Mouse (Mus musculus): Measurements from ENCODE around the gene Slc22a29.
A peak's percentile ranks its signal among the peaks of the same experiment; 100 is the strongest.
"Not testable (repeated sequence)": the region's sequence is repeated elsewhere in the genome, so short reads cannot be mapped to it uniquely, and the experiment has no call there.

Slc22a29 gene

DNA sequence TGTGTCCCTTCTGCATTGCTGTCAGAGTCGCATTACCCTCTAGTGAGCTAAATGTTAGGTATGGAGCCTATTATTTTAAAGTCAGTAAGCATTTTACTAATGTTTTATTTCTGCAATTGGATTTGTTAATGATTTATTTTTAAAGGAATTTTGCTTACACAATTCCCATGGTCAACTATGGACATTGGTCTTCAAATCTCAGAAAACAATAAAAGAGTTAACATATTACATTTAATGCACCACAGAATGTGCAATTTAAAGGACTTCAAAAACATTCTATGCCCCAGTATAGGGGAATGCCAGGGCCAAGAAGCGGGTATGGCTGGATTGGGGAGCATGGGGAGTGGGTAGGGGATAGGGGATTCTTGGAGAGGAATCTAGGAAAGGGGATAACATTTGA lies at the start of gene Slc22a29:
Slc22a29 (minus strand) TSS at position 101 of the 400 bp plus-strand sequence.
- no peak for DNase-seq (ENCODE audit: low read depth, low spot score)

DNA sequence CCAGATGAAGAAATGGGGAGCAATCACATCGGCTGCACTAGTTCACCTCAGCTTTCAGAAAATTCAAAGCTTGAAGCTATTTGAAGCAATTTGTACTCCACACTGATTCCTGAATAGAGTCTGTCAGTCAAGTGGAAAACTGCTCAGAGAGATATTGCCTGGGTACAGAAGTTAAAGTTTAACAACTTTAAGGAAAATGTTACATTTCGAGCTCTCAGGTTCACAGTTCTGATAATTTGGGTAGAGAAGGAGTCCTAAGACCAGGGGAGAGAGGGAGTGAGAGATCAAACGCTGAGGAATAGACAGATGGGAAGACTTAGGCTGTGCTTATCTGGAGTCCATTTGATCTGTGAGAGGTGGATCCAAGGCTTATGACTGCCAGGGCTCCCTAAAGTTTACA lies 46.6 kb upstream of the Slc22a29 start:
- DNase-seq (ENCODE audit: low read depth, low spot score): no peak

DNA sequence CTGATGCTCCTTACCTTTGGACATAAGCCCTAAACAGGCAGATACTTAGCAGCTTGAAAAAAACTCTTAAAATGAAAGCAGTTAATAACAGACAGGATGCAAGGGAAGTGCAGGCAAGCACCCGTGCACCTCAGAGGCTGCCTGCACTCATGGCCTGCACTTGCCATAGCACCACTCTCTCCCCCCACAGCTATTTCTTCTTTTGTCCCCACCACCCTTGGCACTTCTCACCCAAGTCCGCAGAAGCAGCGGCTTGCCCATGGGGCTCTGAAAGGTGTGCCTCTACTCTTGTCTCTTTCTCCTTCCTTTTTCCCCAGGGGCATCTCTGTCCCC lies 34.0 kb upstream of the Slc22a29 start:
- no peak for DNase-seq (ENCODE audit: low read depth, low spot score)

DNA sequence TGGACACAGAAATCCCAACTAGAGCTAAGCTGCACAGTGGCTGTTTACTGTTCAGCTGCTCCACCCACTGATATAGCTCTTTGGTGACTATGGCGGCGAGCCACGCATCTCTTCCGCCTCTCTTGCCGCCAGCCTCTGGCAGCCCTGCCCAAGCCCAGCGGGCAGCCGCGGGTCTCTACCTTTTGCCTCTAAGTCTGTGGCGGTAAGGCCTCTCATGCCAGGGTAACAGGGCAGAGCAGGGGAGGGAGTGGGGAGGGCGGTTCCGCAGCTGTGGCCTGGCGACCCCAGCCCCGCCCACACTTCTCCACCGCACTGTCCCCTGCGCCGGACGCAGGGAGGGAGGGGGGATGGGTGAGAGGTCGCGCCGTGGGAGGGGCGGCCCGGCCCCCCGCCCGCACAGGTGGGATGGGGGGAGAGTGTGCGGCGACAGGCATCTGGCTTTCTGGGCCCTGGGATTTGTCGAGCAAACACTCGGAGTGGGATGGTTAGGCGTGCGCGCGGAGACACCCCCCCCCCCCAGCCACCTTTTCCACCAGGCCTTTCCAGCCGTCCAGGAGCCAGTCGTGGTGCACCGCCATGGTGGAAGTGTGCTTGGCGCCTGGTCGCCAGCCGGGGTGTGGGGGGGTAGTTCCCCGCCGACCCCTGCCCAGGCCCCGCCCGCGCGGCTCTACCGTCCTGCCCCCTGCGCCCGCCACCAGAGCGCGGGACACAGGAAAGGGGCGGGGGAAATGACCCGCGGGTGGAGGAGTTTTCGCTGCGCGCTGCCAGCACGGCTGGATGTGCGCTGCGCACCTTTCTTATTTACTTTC lies 33.4 kb upstream of the Slc22a29 start:
- DNase-seq (ENCODE audit: low read depth, low spot score): peak; percentile 97

DNA sequence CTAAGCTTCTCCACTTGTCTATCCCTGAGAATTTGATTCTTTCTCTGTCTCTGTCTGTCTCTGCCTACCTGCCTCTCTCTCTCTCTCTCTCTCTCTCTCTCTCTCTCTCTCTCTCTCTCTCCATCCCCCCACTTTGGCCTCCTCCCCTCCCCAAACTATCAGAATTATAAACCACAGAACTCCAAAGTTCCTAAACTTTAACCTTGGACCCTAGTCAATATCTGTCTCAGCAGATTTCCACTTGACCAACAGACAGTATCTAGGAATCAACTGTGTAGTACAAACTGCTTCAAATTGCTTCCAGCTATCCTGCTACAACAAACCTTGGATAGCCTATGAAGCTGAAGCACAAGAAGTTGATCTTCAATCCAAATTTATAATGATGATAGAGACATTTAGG lies 10.2 kb upstream of the Slc22a29 start:
- DNase-seq (ENCODE audit: low read depth, low spot score): no peak

DNA sequence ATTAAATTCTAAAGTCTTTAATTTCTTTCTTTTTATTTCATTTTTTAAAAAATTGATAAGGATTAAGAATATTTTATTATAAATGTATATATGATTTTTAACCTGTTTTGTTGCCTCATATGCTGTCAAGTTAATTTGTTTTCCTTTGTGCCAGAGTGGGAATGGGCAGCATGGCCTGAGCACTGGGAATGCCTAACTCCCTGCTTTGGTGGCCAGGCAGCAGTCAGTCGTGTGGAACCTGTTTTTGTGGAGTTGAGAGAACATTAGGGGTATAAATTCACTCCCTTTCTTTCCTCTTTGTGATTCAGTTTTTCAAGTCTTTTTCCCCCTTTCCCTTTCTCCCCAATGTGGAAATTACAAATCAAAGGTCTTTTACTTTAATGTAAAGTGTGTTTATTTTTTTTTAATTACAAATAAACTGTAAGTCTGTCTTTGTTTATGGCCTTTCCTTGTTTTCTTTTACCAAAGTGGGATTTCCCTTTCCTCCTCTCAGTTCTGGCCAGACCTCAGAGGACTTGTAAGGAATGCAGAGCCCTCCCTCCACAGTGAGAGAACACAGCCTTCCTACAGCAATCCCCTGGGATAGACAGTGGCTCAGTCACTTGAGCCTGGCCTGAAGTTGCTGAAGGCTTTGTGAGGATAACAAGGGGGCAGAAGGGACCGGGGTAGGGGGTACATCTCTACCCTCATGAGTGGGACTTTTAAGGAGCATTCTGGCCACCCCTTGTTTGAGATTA lies 69.7 kb downstream of the Slc22a29 start:
- DNase-seq (ENCODE audit: low read depth, low spot score): no peak

DNA sequence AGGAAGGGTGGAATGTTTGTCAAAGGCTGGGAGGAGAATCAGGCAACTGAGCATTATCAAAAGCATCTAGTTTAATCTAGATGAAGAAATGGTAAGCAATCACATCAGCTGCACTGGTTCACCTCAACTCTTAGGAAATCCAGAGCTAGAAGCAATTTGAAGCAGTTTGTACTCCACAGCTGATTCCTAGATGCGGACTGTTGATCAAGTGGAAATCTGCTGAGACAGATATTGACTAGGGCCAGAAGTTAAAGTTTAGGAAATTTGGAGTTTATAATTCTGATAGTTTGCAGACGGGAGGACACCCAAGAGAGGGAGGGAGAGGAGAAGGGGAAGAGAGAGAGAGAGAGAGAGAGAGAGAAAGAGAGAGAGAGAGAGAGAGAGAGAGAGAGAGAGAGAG lies 76.0 kb downstream of the Slc22a29 start:
- DNase-seq (ENCODE audit: low read depth, low spot score): not testable (repeated sequence)

DNA sequence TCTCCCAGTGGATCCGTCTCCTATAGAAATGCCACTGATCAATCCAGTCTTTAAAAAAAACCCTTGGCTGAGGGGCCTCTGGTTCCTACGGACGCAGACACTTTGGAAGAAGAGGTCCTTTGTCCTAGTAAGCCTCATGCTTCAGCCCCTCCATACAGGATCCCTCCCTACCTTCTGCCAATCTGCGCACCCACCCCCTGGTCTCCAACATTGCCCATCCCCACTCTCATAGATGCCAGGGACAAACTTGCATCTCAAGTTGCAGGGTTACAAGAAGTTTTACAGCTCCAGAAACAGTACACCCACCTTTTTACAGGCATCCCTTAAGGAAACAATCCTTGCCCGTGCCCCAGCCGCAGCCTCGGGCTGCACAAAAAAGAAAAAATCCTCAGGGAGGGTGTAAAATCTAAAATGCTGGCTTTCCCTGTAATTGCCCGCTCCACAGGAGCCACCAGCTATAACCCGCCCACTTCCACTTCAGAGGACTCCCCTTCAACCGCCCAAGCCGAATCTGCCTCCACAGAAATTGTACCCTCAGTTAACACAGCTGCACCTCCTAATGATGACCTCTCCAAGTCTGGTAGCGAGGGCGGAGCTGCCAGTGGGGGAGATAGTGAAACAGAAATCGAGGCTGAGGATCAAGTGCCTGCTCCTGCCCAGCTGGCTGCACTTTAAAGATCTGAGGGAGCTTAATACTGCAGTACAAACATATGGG lies 84.4 kb downstream of the Slc22a29 start:
- DNase-seq (ENCODE audit: low read depth, low spot score): not testable (repeated sequence)

DNA sequence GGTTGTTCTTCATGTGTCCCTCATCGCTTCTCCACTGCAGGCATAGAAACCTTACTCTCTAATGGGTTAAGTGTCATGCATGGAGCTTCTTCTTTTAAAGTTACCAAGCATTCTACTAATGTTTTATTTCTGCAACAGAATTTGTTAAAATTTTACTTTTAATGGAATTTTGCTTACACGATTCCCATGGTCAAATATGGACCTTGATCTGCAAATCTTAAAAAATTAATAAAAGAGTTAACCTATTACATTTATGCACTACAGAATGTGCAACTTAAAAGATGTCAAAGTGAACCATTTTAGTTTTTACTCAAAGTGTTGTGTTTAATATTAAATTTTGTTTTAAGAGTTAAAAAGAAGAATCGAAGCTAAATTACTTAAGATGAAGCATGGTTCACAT lies 86.8 kb downstream of the Slc22a29 start, which contains the start of gene Slc22a28:
Slc22a28 (minus strand) TSS at position 102 of the 400 bp plus-strand sequence.
- DNase-seq (ENCODE audit: low read depth, low spot score): not testable (repeated sequence)
